Comparison of ENCODE assay signal across 21 mouse cellular contexts in the genomic region with DNA sequence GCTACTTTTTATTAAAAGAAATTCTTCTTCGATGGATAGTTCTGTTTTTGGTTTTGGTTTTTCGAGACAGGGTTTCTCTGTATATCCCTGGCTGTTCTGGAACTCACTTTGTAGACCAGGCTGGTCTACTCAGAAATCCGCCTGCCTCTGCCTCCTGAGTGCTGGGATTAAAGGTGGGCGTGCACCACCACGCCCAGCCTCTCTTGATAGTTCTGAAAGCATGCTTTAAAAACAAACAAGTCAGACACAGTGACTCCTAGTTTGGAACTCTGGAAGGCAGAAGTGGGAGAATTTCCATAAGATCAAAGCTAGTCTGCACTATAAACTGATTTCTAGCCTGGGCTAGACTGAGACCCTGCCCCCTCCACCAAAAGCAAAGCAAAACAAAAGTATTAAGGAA. TPM values are rescaled to one million over a fixed set of nuclear protein-coding genes. Genes with fewer than 3 reads are reported as not detected.
"Had no signal": no experiment of that assay in that cellular context is flagged by ENCODE, and none has a peak within 500 bp of the region (broad histone marks: within the 10 kb centered on the region; RNA-seq: fewer than 3 reads in every experiment).

No protein-coding gene starts in this region.

- H3K27ac ChIP-seq: neural tube, embryonic 12.5 days; neural tube, embryonic 13.5 days; neural tube, embryonic 15.5 days; stomach, embryonic 15.5 days; stomach, postnatal 0 days had no signal

- H3K27me3 ChIP-seq: neural tube, embryonic 12.5 days; neural tube, embryonic 13.5 days; neural tube, embryonic 15.5 days; stomach, embryonic 15.5 days had no signal

- H3K9me3 ChIP-seq: neural tube, embryonic 12.5 days; neural tube, embryonic 13.5 days; neural tube, embryonic 15.5 days; stomach, embryonic 15.5 days had no signal

- H3K9ac ChIP-seq: neural tube, embryonic 12.5 days; neural tube, embryonic 13.5 days; neural tube, embryonic 15.5 days; stomach, embryonic 15.5 days had no signal

- H3K4me3 ChIP-seq: neural tube, embryonic 12.5 days; neural tube, embryonic 13.5 days; neural tube, embryonic 15.5 days; stomach, embryonic 15.5 days had no signal

- H3K36me3 ChIP-seq: neural tube, embryonic 12.5 days; neural tube, embryonic 13.5 days; neural tube, embryonic 15.5 days; stomach, embryonic 15.5 days had no signal

- DNase-seq: retina, postnatal 1 day; right cerebral cortex, adult 18-20 months; right cerebral cortex, postnatal 14 days; right cerebral cortex, postnatal 25 days; right cerebral cortex, postnatal 4 days; spleen, adult 18-20 months; thymus, adult 18-20 months; thymus, adult 2 months; thymus, postnatal 14 days; thymus, postnatal 25 days; thymus, postnatal 36 days; thymus, postnatal 4 days had no signal

- H3K4me1 ChIP-seq: neural tube, embryonic 12.5 days; neural tube, embryonic 13.5 days; neural tube, embryonic 15.5 days; stomach, embryonic 15.5 days had no signal

RNA-seq across cellular contexts. Expression of a gene that starts 8.8 kb away (rescaled TPM):
- polyA plus RNA-seq: small intestine, adult 2 months; stomach, embryonic 14.5 days; stomach, embryonic 16.5 days; thymus, adult 2 months; thymus, postnatal 0 days had no signal
